Mouse (Mus musculus): Measurements from ENCODE around the gene Gm49398. TPM values are rescaled to one million over a fixed set of nuclear protein-coding genes. Genes with fewer than 3 reads are reported as not detected.

Gene Gm49398
- total RNA-seq (2022), result not detected

GRCm38 (mm10) chr13:61288739-61289138 lies at the start of gene Gm49398:
TSS of gene Gm49398 (minus strand) at chr13:61288839.
- DNase-seq (ENCODE audit: low spot score in 2 of 2), result no peak

GRCm38 (mm10) chr13:61255258-61255657 lies 33.4 kb downstream of the Gm49398 start, which contains the start of gene Cts8:
TSS of gene Cts8 (minus strand) at chr13:61255358.
- no peak for DNase-seq (ENCODE audit: low spot score in 2 of 2)

- DNase-seq (ENCODE audit: low spot score in 2 of 2), result peak; percentile 10
Measured at GRCm38 (mm10) chr13:61241076-61241947, 47.3 kb downstream of the Gm49398 start.

- no peak for DNase-seq (ENCODE audit: low spot score in 2 of 2)
Measured at GRCm38 (mm10) chr13:61203310-61203709, 85.3 kb downstream of the Gm49398 start, which contains the start of gene Cts6. TSS of gene Cts6 (minus strand) at chr13:61203410.

Small RNA genes lying within 50 kb of the gene (microRNA-seq; reads per million reads assigned to microRNA genes)
- 0 reads per million in 2 experiments for gene Gm27704

Other genes with a start within 250 kb of the Gm49398 start
- gene Ctsq, start 248.2 kb downstream of the Gm49398 start, total RNA-seq (2022), result not detected
- gene Ctsr, start 124.6 kb downstream of the Gm49398 start, total RNA-seq (2022), result not detected
- not detected for gene Cts6, start 85.4 kb downstream of the Gm49398 start, total RNA-seq (2022)
- not detected for gene Cts8, start 33.5 kb downstream of the Gm49398 start, total RNA-seq (2022)
- gene Cts7, start 69.4 kb upstream of the Gm49398 start, total RNA-seq (2022), result not detected